Mouse (Mus musculus) left cerebral cortex, adult 6 months (tissue): ENCODE data around the gene Phb. TPM values are rescaled to one million over a fixed set of nuclear protein-coding genes. Genes with fewer than 3 reads are reported as not detected.

Experiments used
- long read RNA-seq, 2 experiments: library from polyadenylated mRNA; unstranded; transcript quantifications; one replicate each; pipeline ENCODE4 v2.0.0; 2019 to 2020
- polyA plus RNA-seq: library from polyadenylated mRNA; unstranded; fragments of <200 nt; fragmentation: Nextera tagmentation; gene quantifications from 2 replicates; pipeline ENCODE4 v1.2.3, GENCODE M21; 2021

Gene Phb
- polyA plus RNA-seq, result 144 and 223 TPM in 2 replicates
- long read RNA-seq, experiment 1, transcript Phb-204 (7 exons, 1,799 nt), result major isoform, 672 of 733 reads
- long read RNA-seq, experiment 1, partial matches to known transcripts, result 44 of 733 reads
- long read RNA-seq, experiment 1, other reads (novel, unspliced or antisense), result 15 of 733 reads
- long read RNA-seq, experiment 2, transcript Phb-204 (7 exons, 1,799 nt), result major isoform, 221 of 258 reads
- long read RNA-seq, experiment 2, partial matches to known transcripts, result 19 of 258 reads
- long read RNA-seq, experiment 2, other reads (novel, unspliced or antisense), result 18 of 258 reads

GRCm38 (mm10) chr11:95666529-95667149 lies at the start of gene Phb:
Phb (plus strand) TSS chr11:95666957.

GRCm38 (mm10) chr11:95712563-95713224 lies 45.9 kb downstream of the Phb start, which contains the start of gene Zfp652:
Zfp652 (plus strand) TSS chr11:95712673.

GRCm38 (mm10) chr11:95723287-95723686 lies 56.5 kb downstream of the Phb start, which contains the start of gene B130006D01Rik:
B130006D01Rik (plus strand) TSS chr11:95723587.

Other genes with a start within 250 kb of the Phb start
- gene Nxph3, start 152.4 kb upstream of the Phb start, polyA plus RNA-seq, result 1.6 and 4.2 TPM in 2 replicates
- 1.1 and 1.8 TPM in 2 replicates for gene Ngfr, start 79.2 kb upstream of the Phb start, polyA plus RNA-seq
- 4.7 and 8.4 TPM in 2 replicates for gene Zfp652, start 45.7 kb downstream of the Phb start, polyA plus RNA-seq
- gene B130006D01Rik, start 56.6 kb downstream of the Phb start, polyA plus RNA-seq, result not detected in 2 replicates
- 17.7 and 18.7 TPM in 2 replicates for gene Phospho1, start 157.5 kb downstream of the Phb start, polyA plus RNA-seq
- gene Gngt2, start 170.3 kb downstream of the Phb start, polyA plus RNA-seq, result 12.1 and 15.7 TPM in 2 replicates
- 3.9 and 4.0 TPM in 2 replicates for gene Abi3, start 175.5 kb downstream of the Phb start, polyA plus RNA-seq
- gene B4galnt2, start 247.9 kb downstream of the Phb start, polyA plus RNA-seq, result not detected in 2 replicates